Mouse (Mus musculus) 416B (cell line): ENCODE results near the gene Sphk1.

Experiments
- DNase-seq: peaks from one replicate; pipeline ENCODE4 v3.0.0; 2011; ENCODE audit warnings: low read depth

Gene Sphk1

GRCm38 (mm10) chr11:116538142-116538735, 7.5 kb downstream of the Sphk1 start:
- no peak for DNase-seq

DNA sequence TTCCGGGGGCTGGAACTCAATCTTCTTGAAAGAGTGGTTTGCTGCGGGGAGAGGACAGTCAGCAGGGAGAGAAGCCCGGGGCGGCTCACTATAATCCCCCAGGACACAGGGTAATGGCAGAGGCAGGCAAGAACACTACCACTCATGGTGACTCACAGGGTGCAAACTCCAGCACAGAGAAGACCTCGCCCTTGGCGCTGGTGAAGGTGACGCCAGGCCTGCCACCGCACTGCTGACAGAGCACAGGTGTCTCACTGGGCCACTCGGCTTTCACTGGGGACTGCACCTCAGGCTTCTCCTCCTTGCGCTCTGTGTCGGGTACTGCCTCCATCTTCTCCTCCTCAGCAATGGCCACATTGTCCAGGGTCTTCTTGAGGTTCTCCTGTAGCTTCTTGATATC, 10.5 kb downstream of the Sphk1 start:
- no peak for DNase-seq

GRCm38 (mm10) chr11:116543110-116543509, 12.4 kb downstream of the Sphk1 start:
- DNase-seq = peak; percentile 51

DNA sequence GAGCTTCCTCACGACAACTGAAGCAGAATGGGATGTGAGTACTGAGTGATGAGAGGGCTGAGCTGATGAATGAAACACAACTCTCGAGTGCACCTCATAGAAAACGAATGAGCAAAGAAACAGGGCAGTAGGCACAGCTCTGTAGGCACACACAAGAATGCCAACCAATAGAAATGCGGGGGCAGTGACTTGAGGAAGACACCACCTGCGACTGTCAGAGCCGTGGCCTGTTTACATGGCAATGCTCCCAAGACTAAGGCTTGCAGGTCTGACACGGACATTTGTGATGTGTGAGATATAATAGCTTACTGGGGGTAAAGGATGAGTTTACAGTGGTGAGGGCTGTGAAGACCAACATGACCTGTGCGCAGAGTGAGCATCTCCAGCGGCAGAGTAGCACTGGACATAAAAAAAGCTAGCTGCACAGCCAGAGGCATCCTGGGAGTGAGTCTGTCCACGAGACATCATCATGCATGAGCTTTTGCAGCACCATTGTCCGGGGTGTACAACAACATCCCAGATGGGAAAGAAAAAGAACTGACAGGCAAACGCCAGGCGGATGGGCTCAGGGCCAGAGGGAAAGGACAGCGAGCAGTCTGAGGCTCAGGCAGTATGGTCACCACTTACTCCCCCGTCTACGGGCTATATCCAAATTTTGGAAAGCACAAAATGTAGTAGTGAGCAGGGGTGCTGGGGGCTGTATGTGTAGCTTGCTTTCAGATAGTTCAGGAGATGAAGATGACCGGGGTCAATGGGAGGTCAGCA, 16.8 kb downstream of the Sphk1 start:
- DNase-seq = no peak

GRCm38 (mm10) chr11:116548780-116549179, 18.1 kb downstream of the Sphk1 start:
- no peak for DNase-seq

DNA sequence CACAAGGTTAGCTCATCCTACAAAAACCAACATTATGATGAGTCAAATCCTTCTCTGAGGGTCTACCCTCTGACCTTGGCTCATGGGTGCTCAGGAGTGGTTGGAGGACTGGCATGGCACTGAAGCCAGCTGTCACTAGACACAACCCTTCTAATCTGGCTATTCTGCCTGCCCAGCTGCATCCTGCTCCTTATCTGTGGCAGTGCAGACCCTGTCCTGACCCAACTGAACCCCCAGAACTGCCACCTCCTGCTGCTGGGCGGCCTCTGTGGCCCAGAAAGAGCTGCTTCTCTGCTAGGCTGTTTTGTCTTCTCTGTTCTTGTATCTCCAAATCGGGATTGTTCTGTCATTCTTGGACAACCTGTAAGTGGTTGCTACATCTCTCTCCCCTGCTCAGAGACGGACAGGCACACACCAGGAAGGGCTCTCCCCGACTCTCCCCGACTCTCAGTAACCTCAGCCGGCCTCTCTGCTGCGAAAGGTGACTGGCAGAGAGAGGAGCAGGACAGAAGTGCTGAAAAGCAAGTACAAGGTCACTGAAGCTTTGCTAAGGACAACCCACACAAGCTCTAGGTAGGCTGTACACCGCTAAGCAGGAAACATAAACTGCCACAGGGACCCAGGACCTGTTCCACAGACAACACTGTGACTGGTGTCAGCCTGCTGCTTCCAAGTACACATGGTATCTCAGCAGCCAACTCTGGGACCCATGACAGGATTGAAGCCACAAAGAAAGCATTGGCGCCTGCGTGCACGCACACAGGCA, 18.7 kb downstream of the Sphk1 start:
- DNase-seq = peak; percentile 90

GRCm38 (mm10) chr11:116550748-116551147, 20.0 kb downstream of the Sphk1 start:
- no peak for DNase-seq

- DNase-seq = no peak
These were observed 21.5 kb downstream of the Sphk1 start for GRCm38 (mm10) chr11:116552194-116552593.

DNA sequence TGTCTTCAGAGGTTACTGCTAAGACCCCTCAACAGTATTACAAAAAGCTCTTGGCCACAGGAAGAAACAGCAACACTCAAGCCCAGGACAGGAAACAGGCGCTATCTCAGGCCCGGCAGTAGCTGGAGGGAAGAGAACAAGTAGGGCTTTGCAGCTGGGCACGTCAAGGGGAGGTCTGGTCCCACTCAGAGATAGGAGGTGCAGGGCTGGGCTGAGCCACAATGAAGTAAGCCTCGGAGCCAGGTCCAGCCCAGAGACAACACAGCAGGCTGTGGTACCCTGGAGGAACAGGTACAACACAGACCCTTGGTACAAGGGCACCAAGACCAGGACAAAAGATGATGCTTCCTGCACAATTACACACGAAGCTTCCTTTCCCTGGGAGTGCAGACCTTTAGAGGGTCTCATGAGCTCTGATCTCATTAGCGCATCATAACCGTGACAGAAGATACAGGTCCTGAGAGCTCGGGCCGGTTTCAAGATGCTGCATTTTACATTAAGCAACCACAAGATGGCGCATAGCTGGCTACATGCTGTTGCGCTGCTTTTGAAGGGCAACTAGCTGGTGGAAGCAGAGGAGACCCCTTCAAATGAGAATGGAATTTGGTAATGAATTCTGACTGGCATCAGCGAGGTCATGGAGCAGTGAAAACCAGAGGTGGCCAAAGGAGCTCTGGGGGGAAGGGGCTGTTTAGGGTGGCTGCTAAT, 23.6 kb downstream of the Sphk1 start:
- peak; percentile 72 for DNase-seq

DNA sequence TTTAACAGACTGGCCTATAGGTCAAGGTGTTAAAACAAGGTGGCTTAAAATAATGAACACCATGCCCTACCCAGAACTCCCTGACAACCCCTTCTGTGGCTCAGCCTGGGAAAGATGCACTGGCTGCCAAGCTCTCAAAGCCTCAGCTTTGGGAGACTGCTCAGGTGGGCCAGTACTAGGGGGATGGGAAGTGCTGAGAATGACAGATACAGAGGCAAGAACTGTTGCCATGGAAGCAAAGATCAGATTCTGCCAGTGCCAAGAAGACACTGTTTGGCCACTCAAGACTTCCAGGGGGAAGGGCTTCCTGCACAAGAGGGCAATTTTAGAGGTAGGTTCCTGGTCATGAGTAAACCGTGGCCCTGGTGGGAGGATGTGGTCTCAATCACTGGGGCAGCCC, 24.8 kb downstream of the Sphk1 start:
- no peak for DNase-seq

GRCm38 (mm10) chr11:116556308-116556707, 25.6 kb downstream of the Sphk1 start:
- no peak for DNase-seq

DNA sequence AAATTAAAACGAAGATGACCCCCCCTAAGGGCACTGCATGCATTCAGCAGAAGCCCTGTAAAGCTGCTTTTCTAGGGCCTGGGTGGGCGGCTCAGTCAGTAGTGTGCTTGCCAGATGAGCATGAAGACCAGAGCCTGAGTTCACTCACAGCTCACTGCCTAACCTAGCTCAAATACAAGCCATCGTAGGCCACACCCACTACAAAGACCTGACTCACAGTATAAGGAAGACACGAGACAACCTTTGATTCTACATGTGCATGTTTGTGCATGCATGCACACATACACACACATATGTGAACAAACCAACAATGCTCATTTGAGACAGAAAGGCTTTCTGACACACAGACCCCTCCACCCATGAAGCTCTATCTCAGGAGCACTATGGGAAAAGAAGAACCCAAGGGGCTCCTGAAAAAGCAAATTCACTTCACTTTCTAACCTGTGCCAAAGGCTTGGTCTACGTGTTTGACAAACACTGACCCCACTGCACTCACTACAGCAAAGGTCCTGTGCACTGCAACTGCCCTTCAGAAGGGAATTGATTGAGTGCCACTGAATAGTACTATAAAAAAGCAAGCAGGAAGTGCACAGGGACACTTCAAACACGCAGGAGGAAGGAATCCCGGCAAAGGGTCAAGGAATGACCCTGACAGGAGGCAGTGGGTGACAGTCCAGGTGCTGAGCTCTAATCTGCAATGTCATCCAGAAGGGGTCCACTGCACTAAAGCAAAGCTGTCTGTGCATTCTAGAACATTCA, 34.7 kb downstream of the Sphk1 start:
- no peak for DNase-seq

GRCm38 (mm10) chr11:116567531-116567930, 36.8 kb downstream of the Sphk1 start:
- no peak for DNase-seq

DNA sequence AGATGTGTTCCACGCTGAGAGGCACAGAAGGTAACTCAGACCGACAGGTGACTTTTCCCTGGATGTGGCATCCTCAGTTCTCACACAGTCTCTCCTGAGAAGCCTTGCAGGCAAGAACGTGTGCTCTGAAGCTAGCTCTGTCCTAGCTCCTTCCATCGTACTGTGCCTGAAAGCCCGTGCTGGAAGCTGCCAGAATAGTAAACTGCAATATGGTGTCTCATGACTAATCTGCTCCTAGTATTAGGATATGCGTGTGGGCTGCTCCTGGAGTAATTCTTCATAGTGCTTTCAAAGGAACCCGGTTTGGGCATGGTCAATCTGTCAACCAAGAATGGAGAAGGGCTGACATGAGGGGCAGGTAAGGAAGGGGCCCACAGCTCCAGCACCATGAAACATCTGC, 40.1 kb downstream of the Sphk1 start:
- DNase-seq = no peak

DNA sequence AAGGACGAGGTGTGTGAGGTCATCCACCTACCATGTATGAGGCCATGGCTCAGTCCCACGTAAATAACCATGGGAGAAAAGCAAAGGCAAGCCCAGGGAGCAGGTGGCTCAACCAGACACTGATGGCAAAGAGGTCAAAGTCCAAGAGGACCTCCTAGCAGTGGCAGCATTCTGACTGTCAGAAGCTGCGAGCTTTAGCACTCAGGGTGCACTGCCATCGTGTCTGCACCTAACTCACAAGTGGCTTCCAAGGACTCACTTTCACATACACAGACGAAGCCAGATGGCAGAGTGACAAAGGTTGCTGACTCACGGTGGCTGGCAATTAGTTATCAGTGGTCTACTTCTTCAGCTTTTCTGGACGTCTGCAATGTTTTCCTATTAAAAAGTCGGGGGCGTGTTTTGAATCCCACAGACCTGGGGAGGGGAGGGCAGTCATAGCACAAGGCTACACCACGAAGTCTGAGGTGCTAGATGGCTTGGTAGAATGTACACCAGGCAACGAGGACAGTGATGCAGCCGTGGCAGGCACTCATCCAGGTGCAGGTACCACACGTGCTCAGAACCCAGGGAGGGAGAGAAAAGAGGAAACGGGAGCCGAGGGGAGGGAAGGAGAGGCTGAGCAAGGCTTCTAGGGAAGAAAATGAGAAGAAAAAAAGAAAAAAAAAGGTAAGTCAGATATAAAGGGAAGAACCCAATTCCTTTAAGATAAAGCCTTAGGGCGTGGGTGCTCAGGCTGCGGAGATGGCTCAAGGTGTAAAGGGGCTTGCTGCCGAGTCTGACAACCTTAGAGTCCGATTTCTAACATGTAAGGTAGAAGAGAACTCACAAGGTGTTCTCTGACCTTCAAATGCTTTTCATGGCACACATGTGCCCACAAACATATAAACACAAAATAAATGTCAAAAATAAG, 41.3 kb downstream of the Sphk1 start:
- DNase-seq = peak; percentile 66

DNA sequence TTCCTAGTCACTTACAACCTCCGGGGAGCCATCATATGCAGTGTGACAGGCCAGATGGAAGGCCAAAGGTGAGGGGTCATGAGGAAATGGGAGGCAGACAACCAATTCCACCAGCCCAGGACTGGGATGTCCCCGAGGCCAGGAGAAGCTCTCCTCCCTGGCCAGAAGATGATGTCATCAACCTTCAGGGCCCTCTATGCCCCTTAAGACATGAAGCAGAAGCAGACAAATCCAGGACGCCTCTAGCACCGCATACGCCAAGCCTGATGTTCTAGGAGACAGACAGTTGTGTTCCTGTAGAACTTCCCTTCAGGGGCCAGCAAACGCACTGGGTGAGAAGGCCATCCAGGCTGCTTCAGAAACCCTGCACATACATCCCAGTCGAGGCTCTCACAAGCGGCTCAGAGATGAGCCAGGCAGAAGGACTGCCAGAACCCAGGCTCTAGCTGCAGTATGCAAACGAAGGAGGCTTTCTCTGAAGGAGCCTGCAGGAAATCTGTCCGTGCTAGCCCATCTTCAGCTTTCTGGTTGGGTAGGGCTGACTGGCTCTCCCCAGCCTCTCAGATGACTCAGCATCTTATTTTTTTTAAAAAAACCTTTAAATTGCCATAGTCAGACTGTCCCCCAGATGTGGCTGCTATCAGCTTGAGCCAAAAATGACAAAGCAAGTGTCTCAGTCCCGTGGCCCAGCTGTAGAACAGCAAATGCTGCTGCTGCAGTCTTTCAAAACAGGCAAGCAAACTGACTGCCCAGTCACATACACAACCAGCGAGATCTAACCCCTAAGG, 42.2 kb downstream of the Sphk1 start:
- peak; percentile 82 for DNase-seq

GRCm38 (mm10) chr11:116574486-116574885, 43.8 kb downstream of the Sphk1 start:
- no peak for DNase-seq

GRCm38 (mm10) chr11:116574982-116575381, 44.3 kb downstream of the Sphk1 start:
- DNase-seq = no peak

DNA sequence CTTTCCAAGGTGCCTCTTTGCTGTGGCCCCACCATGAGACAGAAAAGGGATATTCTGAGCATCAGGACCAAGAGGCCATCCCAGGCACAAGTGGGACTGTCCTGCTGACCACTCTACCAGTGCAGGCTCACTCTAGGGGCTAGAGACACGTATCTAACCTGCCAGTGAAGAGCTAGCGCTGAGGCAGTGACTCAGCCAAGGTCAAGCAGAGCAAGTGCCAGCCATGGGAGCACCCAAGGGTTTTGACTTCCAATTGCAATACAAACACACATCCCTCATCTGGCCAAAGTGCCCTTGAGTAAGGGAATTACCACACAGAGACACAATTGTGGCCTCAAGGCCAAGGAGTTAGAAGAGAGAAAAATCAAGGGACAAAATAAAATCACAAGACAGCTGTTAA, 44.7 kb downstream of the Sphk1 start:
- DNase-seq = no peak

- no peak for DNase-seq
These were observed 48.6 kb downstream of the Sphk1 start for GRCm38 (mm10) chr11:116579280-116579679.
